Mouse (Mus musculus): ENCODE measurements around the gene 4833423E24Rik. TPM values are rescaled to one million over a fixed set of nuclear protein-coding genes. Genes with fewer than 3 reads are reported as not detected.

4833423E24Rik gene
- polyA plus RNA-seq (2015; fragmentation: Nextera tagmentation; extraction: Ambion mirVana) = 0.15 TPM in 1 of 2 replicates, not detected in the other

DNA sequence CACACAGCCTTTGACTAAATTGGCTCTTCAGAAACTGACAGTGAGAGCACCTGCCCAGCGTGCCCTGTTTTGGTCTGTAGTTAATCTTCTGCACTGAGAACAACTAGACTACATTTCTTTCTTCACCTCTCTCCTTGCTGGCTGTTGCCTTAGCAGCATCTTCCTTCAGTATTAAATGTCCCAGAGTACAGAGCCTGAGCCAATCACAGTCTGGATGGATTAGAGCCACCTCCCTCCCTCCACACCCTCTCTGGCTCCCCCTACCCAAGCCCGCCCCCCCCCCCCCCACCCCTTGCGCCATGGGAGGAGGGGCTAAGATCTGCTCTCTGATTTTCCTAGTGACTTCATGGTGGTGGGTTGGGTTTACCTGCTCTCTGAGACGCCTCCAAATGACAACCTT, at the start of gene 4833423E24Rik:
TSS of gene 4833423E24Rik (minus strand) at position 146 of the 400 bp plus-strand sequence.
- Histone ChIP-seq H3K36me3 (ENCODE audit: control insufficient read depth, insufficient read depth) (no peaks in the 10 kb centered on the region), H3K27ac (ENCODE audit: low read length) (no peak within 1 kb of the TSS), H3K27me3 (replicated peaks; ENCODE audit: control insufficient read depth, insufficient read depth, low read length) (no peaks in the 10 kb centered on the region), H3K9ac (replicated peaks; ENCODE audit: low read depth, low read length) (no peak within 1 kb of the TSS), H3K4me3 (replicated peaks; ENCODE audit: low read length) (no peak within 1 kb of the TSS), H3K9me3 (ENCODE audit: control insufficient read depth, low read length) (no peaks in the 10 kb centered on the region), H3K4me1 (replicated peaks; ENCODE audit: control insufficient read depth, insufficient read depth, low read length) (no peaks in the 10 kb centered on the region), H3K4me2 (ENCODE audit: low read length) (no peak within 1 kb of the TSS)
- WGBS = 29% methylated on average over 4 of the region's 4 CpGs
- ATAC-seq = peak; percentile 52; the same call in 1 of the 2 replicates

DNA sequence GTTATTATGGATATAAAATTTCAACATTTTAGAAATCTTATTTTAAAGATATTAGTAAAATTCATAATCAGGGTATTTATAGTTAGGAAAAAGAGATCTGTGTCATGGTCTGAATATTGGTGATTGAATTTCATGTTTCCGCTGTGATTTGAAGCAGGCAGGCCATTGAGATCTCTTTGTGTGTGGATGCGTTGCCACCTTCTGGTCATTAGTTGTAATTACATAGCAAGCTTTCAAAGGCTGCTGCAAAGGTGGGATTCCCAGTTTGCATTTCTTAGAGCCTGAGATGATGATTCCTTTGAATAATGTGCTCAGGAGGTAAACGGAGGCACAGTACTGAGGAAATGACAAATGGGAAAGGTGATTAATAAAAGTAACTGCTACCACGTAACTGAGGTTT, 42.4 kb upstream of the 4833423E24Rik start:
- Histone ChIP-seq H3K27me3 (replicated peaks; ENCODE audit: control insufficient read depth, insufficient read depth, low read length) (no peaks in the 10 kb centered on the region), H3K36me3 (ENCODE audit: control insufficient read depth, insufficient read depth) (no peaks in the 10 kb centered on the region), H3K4me2 (ENCODE audit: low read length) (no peak overlapping the region), H3K9ac (replicated peaks; ENCODE audit: low read depth, low read length) (no peak overlapping the region), H3K4me3 (replicated peaks; ENCODE audit: low read length) (no peak overlapping the region), H3K27ac (ENCODE audit: low read length) (no peak overlapping the region), H3K4me1 (replicated peaks; ENCODE audit: control insufficient read depth, insufficient read depth, low read length) (no peaks in the 10 kb centered on the region), H3K9me3 (ENCODE audit: control insufficient read depth, low read length) (no peaks in the 10 kb centered on the region)
- ATAC-seq = peak; percentile 71
- WGBS = 24% methylated on average over 4 of the region's 4 CpGs

DNA sequence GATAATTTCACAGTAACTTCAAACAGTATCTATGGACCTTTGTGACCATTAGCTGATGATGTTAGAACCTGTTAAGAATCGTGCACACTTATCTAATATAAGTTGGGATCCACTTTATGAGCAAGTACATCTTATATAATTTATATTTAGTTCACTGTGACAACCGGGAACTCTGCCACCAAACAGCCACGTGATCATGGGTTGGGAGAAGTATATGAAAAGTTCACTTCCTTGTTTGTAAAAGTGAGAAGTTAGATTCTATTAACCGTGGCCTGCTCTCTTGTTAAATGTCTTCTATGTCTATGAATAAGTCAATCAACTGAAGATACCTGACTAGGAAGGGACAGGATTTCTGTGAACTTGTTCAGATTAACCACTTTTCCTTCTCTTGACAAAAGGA, 41.4 kb upstream of the 4833423E24Rik start:
- Histone ChIP-seq H3K27me3 (replicated peaks; ENCODE audit: control insufficient read depth, insufficient read depth, low read length) (no peaks in the 10 kb centered on the region), H3K4me2 (ENCODE audit: low read length) (no peak overlapping the region), H3K27ac (ENCODE audit: low read length) (no peak overlapping the region), H3K36me3 (ENCODE audit: control insufficient read depth, insufficient read depth) (no peaks in the 10 kb centered on the region), H3K4me1 (replicated peaks; ENCODE audit: control insufficient read depth, insufficient read depth, low read length) (no peaks in the 10 kb centered on the region), H3K4me3 (replicated peaks; ENCODE audit: low read length) (no peak overlapping the region), H3K9ac (replicated peaks; ENCODE audit: low read depth, low read length) (no peak overlapping the region), H3K9me3 (ENCODE audit: control insufficient read depth, low read length) (no peaks in the 10 kb centered on the region)
- no peak for ATAC-seq
- 77% methylated on average over 4 of the region's 4 CpGs for WGBS

DNA sequence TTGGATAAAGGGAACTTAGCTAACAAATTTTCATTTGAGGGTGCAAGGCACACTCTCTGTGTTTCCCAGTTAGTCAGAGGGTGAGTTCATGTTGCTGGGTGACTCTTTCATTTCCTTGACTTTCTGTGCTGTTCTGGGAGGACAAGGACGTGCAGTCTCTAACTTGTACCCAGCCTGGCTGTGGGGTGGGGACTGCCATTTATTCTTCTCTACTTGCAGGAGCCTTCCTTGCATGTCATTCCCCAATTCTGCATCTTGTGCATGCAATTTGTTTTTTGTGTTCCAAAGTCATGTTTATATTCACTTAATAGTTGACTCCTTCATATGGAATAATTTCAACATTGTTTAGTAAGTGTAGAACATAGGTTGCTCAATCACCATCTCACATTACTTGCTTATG, 36.0 kb upstream of the 4833423E24Rik start:
- no peak overlapping the region for H3K27ac ChIP-seq (ENCODE audit: low read length)
- H3K4me3 ChIP-seq (replicated peaks; ENCODE audit: low read length) = no peak overlapping the region

DNA sequence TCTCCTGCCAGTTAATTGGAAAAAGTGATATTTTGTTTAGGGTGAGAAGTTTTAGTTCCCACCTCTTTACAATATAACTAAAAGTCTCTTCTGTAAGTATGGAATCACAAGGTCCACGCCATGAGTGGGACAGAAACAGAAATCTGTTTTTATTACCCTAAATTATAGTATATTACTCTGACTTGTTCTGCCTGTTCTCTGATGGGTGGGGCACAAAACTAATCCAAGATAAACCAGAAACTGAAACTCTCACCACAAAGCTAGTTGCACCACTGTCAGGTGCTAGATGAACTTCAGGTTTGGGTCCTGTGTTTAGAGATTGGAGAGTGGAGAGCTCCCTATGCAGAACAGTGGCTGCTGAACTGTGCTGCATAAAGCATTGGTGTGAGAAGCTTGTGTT, 15.1 kb upstream of the 4833423E24Rik start:
- Histone ChIP-seq H3K4me2 (ENCODE audit: low read length) (no peak overlapping the region), H3K36me3 (ENCODE audit: control insufficient read depth, insufficient read depth) (no peaks in the 10 kb centered on the region), H3K27ac (ENCODE audit: low read length) (no peak overlapping the region), H3K4me3 (replicated peaks; ENCODE audit: low read length) (no peak overlapping the region), H3K9me3 (ENCODE audit: control insufficient read depth, low read length) (no peaks in the 10 kb centered on the region), H3K9ac (replicated peaks; ENCODE audit: low read depth, low read length) (no peak overlapping the region), H3K27me3 (replicated peaks; ENCODE audit: control insufficient read depth, insufficient read depth, low read length) (no peaks in the 10 kb centered on the region), H3K4me1 (replicated peaks; ENCODE audit: control insufficient read depth, insufficient read depth, low read length) (no peaks in the 10 kb centered on the region)
- no peak for ATAC-seq
- 90% methylated on average over 1 of the region's 1 CpGs for WGBS

More for the DNA sequence above, 36.0 kb upstream of the 4833423E24Rik start:
- Histone ChIP-seq H3K9me3 (ENCODE audit: control insufficient read depth, low read length) (no peaks in the 10 kb centered on the region), H3K4me1 (replicated peaks; ENCODE audit: control insufficient read depth, insufficient read depth, low read length) (no peaks in the 10 kb centered on the region), H3K27me3 (replicated peaks; ENCODE audit: control insufficient read depth, insufficient read depth, low read length) (no peaks in the 10 kb centered on the region), H3K9ac (replicated peaks; ENCODE audit: low read depth, low read length) (no peak overlapping the region), H3K4me2 (ENCODE audit: low read length) (no peak overlapping the region), H3K36me3 (ENCODE audit: control insufficient read depth, insufficient read depth) (no peaks in the 10 kb centered on the region)
- ATAC-seq = no peak
- WGBS = 76% methylated on average over 1 of the region's 1 CpGs

DNA sequence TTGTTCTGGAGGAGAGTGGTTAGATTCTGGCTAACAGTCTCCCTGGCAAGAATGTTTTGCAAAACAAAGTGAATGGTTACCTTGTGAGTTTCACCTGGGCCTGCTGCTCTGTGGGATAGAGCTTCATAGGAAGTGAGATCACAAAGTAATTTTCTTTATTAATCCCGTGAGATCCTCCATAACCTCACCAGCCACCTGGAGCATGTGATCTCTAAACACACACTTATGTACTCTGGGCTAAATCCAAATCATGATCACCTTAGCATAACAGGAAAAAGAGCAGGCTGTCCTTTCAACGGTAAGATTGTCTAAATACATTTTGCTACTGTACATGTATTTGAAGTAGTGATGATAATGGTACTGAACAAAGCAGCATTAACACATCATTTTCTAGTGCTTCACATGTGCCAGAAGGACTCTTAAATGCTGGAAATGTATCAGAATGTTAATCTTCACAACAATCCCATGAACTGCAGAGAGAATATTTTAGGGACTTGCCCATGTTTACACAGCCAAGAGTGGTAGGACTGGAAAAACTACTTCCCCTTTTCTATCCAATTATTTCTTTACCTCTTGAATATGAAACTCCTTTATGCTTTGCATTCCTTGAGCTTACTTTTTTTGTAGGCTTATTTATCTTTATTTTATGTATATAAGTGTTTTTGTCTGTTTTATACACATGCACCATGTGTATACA, 13.4 kb upstream of the 4833423E24Rik start:
- Histone ChIP-seq H3K27me3 (replicated peaks; ENCODE audit: control insufficient read depth, insufficient read depth, low read length) (no peaks in the 10 kb centered on the region), H3K36me3 (ENCODE audit: control insufficient read depth, insufficient read depth) (no peaks in the 10 kb centered on the region), H3K9me3 (ENCODE audit: control insufficient read depth, low read length) (no peaks in the 10 kb centered on the region), H3K4me1 (replicated peaks; ENCODE audit: control insufficient read depth, insufficient read depth, low read length) (no peaks in the 10 kb centered on the region), H3K4me3 (replicated peaks; ENCODE audit: low read length) (no peak overlapping the region), H3K27ac (ENCODE audit: low read length) (no peak overlapping the region), H3K9ac (replicated peaks; ENCODE audit: low read depth, low read length) (no peak overlapping the region), H3K4me2 (ENCODE audit: low read length) (no peak overlapping the region)
- WGBS = 86% methylated on average over 2 of the region's 2 CpGs
- no peak for ATAC-seq

DNA sequence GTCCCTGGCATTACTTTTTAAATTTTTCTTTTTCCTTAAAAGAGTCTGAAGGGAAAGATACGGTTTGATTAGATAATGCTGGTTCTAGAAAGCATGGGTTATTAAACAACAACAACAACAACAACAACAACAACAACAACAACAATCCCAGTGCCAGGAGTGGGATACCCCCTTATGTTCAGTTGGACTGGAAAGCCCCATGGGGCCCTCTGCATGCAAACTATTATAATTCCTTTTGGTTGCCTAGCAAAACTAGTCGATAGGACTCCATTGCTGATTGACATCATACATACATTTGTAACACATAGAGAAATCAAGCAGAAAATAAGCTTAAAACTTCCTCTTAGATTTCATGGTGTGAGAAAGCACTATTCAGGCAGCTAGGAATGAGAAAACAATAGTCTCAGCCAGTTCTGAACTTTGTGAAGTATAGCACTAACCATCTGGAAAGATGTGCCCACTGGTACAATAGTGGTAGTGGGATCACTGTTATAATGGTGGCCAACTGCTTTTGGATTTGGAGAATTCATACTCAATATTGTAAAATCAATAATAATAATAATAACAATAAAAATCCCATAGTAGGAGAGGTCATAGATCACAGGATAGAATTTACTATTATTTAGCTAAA, 4.2 kb upstream of the 4833423E24Rik start:
- H3K9ac ChIP-seq (replicated peaks; ENCODE audit: low read depth, low read length) = no peak overlapping the region
- ATAC-seq = no peak
- H3K4me3 ChIP-seq (replicated peaks; ENCODE audit: low read length) = no peak overlapping the region

DNA sequence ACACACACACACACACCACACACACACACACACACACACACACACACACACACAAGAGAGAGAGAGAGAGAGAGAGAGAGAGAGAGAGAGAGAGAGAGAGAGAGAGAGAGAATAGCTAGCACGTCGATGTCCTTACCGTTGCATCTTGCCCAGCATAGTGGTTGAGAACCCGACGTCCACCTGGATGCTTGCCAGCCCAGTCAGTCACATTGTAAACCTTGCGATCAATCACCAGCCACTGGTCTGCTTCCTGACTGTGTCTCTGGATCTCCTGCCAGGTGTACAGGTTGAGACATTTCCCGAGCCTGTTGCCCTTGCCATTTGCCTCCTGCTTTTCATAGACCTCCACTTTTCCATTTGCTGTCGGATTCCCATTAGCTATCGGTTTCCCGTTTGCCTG, 532 bp downstream of the 4833423E24Rik start:
- no peak for ATAC-seq
- Histone ChIP-seq H3K27ac (ENCODE audit: low read length) (no peak overlapping the region), H3K4me1 (replicated peaks; ENCODE audit: control insufficient read depth, insufficient read depth, low read length) (no peaks in the 10 kb centered on the region), H3K4me3 (replicated peaks; ENCODE audit: low read length) (no peak overlapping the region), H3K36me3 (ENCODE audit: control insufficient read depth, insufficient read depth) (no peaks in the 10 kb centered on the region), H3K27me3 (replicated peaks; ENCODE audit: control insufficient read depth, insufficient read depth, low read length) (no peaks in the 10 kb centered on the region), H3K9ac (replicated peaks; ENCODE audit: low read depth, low read length) (no peak overlapping the region), H3K9me3 (ENCODE audit: control insufficient read depth, low read length) (no peaks in the 10 kb centered on the region), H3K4me2 (ENCODE audit: low read length) (no peak overlapping the region)
- 85% methylated on average over 10 of the region's 10 CpGs for WGBS

More for the DNA sequence above, 4.2 kb upstream of the 4833423E24Rik start:
- Histone ChIP-seq H3K27me3 (replicated peaks; ENCODE audit: control insufficient read depth, insufficient read depth, low read length) (no peaks in the 10 kb centered on the region), H3K27ac (ENCODE audit: low read length) (no peak overlapping the region), H3K4me1 (replicated peaks; ENCODE audit: control insufficient read depth, insufficient read depth, low read length) (no peaks in the 10 kb centered on the region), H3K4me2 (ENCODE audit: low read length) (no peak overlapping the region), H3K36me3 (ENCODE audit: control insufficient read depth, insufficient read depth) (no peaks in the 10 kb centered on the region), H3K9me3 (ENCODE audit: control insufficient read depth, low read length) (no peaks in the 10 kb centered on the region)
- whole genome bisulfite sequencing = 50% methylated on average over 2 of the region's 2 CpGs

DNA sequence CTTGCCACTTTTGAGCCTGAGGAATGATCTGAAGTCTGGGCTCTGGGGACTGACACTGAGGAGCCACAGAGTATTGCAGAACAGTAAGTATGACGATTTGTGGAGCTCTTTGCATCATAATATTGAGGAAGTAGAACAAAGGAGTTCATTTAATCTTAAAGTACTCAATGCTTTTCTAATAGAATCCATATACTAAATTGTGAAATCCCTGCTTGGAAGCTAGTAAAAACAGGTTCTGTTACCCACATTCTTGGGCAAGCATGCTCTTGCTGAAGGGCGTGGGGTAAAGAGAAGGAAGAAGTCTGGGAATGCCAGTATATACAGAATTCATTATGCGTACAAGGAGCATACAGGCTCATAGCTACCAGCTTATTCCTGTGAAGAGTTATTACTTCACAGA, 8.4 kb downstream of the 4833423E24Rik start:
- no peak for ATAC-seq
- 80% methylated on average over 3 of the region's 3 CpGs for WGBS
- Histone ChIP-seq H3K9me3 (ENCODE audit: control insufficient read depth, low read length) (no peaks in the 10 kb centered on the region), H3K4me2 (ENCODE audit: low read length) (no peak overlapping the region), H3K27ac (ENCODE audit: low read length) (no peak overlapping the region), H3K9ac (replicated peaks; ENCODE audit: low read depth, low read length) (no peak overlapping the region), H3K4me3 (replicated peaks; ENCODE audit: low read length) (no peak overlapping the region), H3K36me3 (ENCODE audit: control insufficient read depth, insufficient read depth) (no peaks in the 10 kb centered on the region), H3K4me1 (replicated peaks; ENCODE audit: control insufficient read depth, insufficient read depth, low read length) (no peaks in the 10 kb centered on the region), H3K27me3 (replicated peaks; ENCODE audit: control insufficient read depth, insufficient read depth, low read length) (no peaks in the 10 kb centered on the region)
